Mouse (Mus musculus): ENCODE measurements around the gene Maml3.
A peak's percentile ranks its signal among the peaks of the same experiment; 100 is the strongest.

Gene Maml3

GRCm38 (mm10) chr3:52003663-52004062 is 101.2 kb downstream of the Maml3 start:
- no peak for DNase-seq (ENCODE audit: low spot score)

- DNase-seq (ENCODE audit: low spot score), result peak; percentile 38
Observed at GRCm38 (mm10) chr3:52001518-52001895, 103.4 kb downstream of the Maml3 start.

GRCm38 (mm10) chr3:52000871-52001517 is 103.9 kb downstream of the Maml3 start:
- DNase-seq (ENCODE audit: low spot score), result no peak

GRCm38 (mm10) chr3:51999671-52000437 is 105.0 kb downstream of the Maml3 start:
- peak; percentile 39 for DNase-seq (ENCODE audit: low spot score)

GRCm38 (mm10) chr3:51998511-51999399 is 106.1 kb downstream of the Maml3 start:
- no peak for DNase-seq (ENCODE audit: low spot score)

- DNase-seq (ENCODE audit: low spot score), result no peak
Observed at GRCm38 (mm10) chr3:51997616-51998015, 107.3 kb downstream of the Maml3 start.

GRCm38 (mm10) chr3:51986507-51986906 is 118.4 kb downstream of the Maml3 start:
- no peak for DNase-seq (ENCODE audit: low spot score)

- DNase-seq (ENCODE audit: low spot score), result no peak
Observed at GRCm38 (mm10) chr3:51981496-51981895, 123.4 kb downstream of the Maml3 start.

GRCm38 (mm10) chr3:51977654-51978352 is 127.1 kb downstream of the Maml3 start:
- no peak for DNase-seq (ENCODE audit: low spot score)

- DNase-seq (ENCODE audit: low spot score), result no peak
Observed at GRCm38 (mm10) chr3:51974601-51975000, 130.3 kb downstream of the Maml3 start.

- DNase-seq (ENCODE audit: low spot score), result no peak
Observed at GRCm38 (mm10) chr3:51974153-51974552, 130.7 kb downstream of the Maml3 start.

- DNase-seq (ENCODE audit: low spot score), result no peak
Observed at GRCm38 (mm10) chr3:51972576-51972975, 132.3 kb downstream of the Maml3 start.

GRCm38 (mm10) chr3:51970489-51970888 is 134.4 kb downstream of the Maml3 start:
- no peak for DNase-seq (ENCODE audit: low spot score)

GRCm38 (mm10) chr3:51969451-51969850 is 135.4 kb downstream of the Maml3 start:
- DNase-seq (ENCODE audit: low spot score), result no peak

GRCm38 (mm10) chr3:51965841-51966240 is 139.0 kb downstream of the Maml3 start:
- DNase-seq (ENCODE audit: low spot score), result no peak

GRCm38 (mm10) chr3:51965436-51965835 is 139.4 kb downstream of the Maml3 start:
- no peak for DNase-seq (ENCODE audit: low spot score)

GRCm38 (mm10) chr3:51965008-51965407 is 139.9 kb downstream of the Maml3 start:
- no peak for DNase-seq (ENCODE audit: low spot score)

GRCm38 (mm10) chr3:51963891-51964593 is 140.8 kb downstream of the Maml3 start:
- no peak for DNase-seq (ENCODE audit: low spot score)

GRCm38 (mm10) chr3:51963151-51963791 is 141.6 kb downstream of the Maml3 start:
- DNase-seq (ENCODE audit: low spot score), result no peak

- no peak for DNase-seq (ENCODE audit: low spot score)
Observed at GRCm38 (mm10) chr3:51958751-51959150, 146.1 kb downstream of the Maml3 start.

GRCm38 (mm10) chr3:51954441-51954840 is 150.4 kb downstream of the Maml3 start:
- no peak for DNase-seq (ENCODE audit: low spot score)

All from layer of hippocampus, adult 11-12 months (tissue).